Mouse (Mus musculus): ENCODE results near the gene Wdr89.

- TF ChIP-seq ZC3H11A (IDR thresholded peaks at IDR 0.05; ENCODE audit: borderline replicate concordance, low read depth, low read length) (no peak), MAFK (IDR thresholded peaks at IDR 0.05; ENCODE audit: insufficient read depth, low read depth, low read length) (no peak), ZNF384 (IDR thresholded peaks at IDR 0.05; ENCODE audit: low read depth, low read length) (peak; percentile 86), CHD2 (IDR thresholded peaks at IDR 0.05; ENCODE audit: low read depth, low read length) (no peak), HCFC1 (IDR thresholded peaks at IDR 0.05; ENCODE audit: borderline replicate concordance, insufficient read depth, low read length) (no peak)
Observed at GRCm38 (mm10) chr12:75593817-75594216, 75.5 kb downstream of the Wdr89 start.

All from ES-E14 (cell line).